Comparison of ENCODE assay signal across 16 mouse cellular contexts in genomic region chr2:146147306-146147705, GRCm38 (mm10).
"Had no signal": no experiment of that assay in that cellular context is flagged by ENCODE, and none has a peak within 500 bp of the region (broad histone marks: within the 10 kb centered on the region; RNA-seq: fewer than 3 reads in every experiment).

No protein-coding gene starts in this region.

- H3K27me3 ChIP-seq: neural tube, embryonic 13.5 days; neural tube, embryonic 15.5 days; stomach, embryonic 15.5 days had no signal

- H3K9ac ChIP-seq: neural tube, embryonic 13.5 days; neural tube, embryonic 15.5 days; stomach, embryonic 15.5 days had no signal

- H3K4me2 ChIP-seq: neural tube, embryonic 13.5 days; neural tube, embryonic 15.5 days; stomach, embryonic 15.5 days had no signal

- H3K27ac ChIP-seq: neural tube, embryonic 13.5 days; neural tube, embryonic 15.5 days; stomach, embryonic 15.5 days; stomach, postnatal 0 days had no signal

- H3K9me3 ChIP-seq: neural tube, embryonic 15.5 days; stomach, embryonic 15.5 days had no signal

- H3K4me3 ChIP-seq: neural tube, embryonic 13.5 days; neural tube, embryonic 15.5 days; stomach, embryonic 15.5 days had no signal

- DNase-seq: retina, postnatal 1 day; right cerebral cortex, adult 18-20 months; right cerebral cortex, postnatal 14 days; right cerebral cortex, postnatal 25 days; right cerebral cortex, postnatal 4 days; spleen, adult 18-20 months; thymus, adult 18-20 months; thymus, adult 2 months; thymus, postnatal 14 days; thymus, postnatal 25 days; thymus, postnatal 36 days; thymus, postnatal 4 days had no signal

- H3K36me3 ChIP-seq: neural tube, embryonic 13.5 days; neural tube, embryonic 15.5 days; stomach, embryonic 15.5 days had no signal

- H3K4me1 ChIP-seq: neural tube, embryonic 13.5 days; neural tube, embryonic 15.5 days; stomach, embryonic 15.5 days had no signal
